Mouse (Mus musculus): ENCODE results near the gene Dntt. TPM values are rescaled to one million over a fixed set of nuclear protein-coding genes. Genes with fewer than 3 reads are reported as not detected.

The Dntt gene
- total RNA-seq (2023) = 3.6 TPM

GRCm38 (mm10) chr19:41029219-41029618, at the start of gene Dntt:
TSS of gene Dntt (plus strand) at chr19:41029275.

GRCm38 (mm10) chr19:40994057-40994585, 35.0 kb upstream of the Dntt start, which contains the start of gene Blnk:
TSS of gene Blnk (minus strand) at chr19:40994535.

GRCm38 (mm10) chr19:41076906-41077305, 47.8 kb downstream of the Dntt start, which contains the start of gene Opalin:
TSS of gene Opalin (minus strand) at chr19:41077113.

Other genes starting within 250 kb of the Dntt start
- 8.0 TPM for gene Ccnj, start 198.0 kb upstream of the Dntt start, total RNA-seq (2023)
- 19.6 TPM for gene Zfp518a, start 134.6 kb upstream of the Dntt start, total RNA-seq (2023)
- 23.4 TPM for gene Blnk, start 34.7 kb upstream of the Dntt start, total RNA-seq (2023)
- gene Opalin, start 47.8 kb downstream of the Dntt start, total RNA-seq (2023) = not detected
- 0.18 TPM for gene Tll2, start 177.6 kb downstream of the Dntt start, total RNA-seq (2023)
- 79.3 TPM for gene Tm9sf3, start 234.7 kb downstream of the Dntt start, total RNA-seq (2023)